Mouse (Mus musculus): ENCODE measurements around the gene Trim72. TPM values are rescaled to one million over a fixed set of nuclear protein-coding genes. Genes with fewer than 3 reads are reported as not detected.

Trim72 gene
- polyA plus RNA-seq, 1 experiment = 468 TPM

DNA sequence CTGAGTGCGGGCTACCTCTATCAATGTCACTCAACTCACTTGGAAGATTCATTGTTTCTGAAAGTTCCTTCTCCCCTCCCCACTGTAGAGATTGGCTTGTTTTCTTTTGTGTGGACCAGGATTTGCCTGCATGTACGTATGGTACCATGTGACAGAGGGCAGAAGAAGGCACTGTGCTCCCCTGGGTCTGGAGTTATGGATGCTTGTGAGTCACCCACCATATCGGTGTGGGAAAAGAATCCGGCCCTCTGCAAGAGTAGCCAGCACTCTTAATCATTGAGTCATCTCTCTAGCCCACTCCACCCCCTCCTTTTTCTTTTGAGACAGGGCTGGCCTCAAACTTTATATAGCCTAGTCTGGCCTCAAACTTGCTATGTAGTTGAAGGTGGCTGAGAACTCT is 21.2 kb downstream of the Trim72 start:
- Histone ChIP-seq H3ac (ENCODE audit: control insufficient read depth, insufficient read length) (no peak overlapping the region), H3K36me3 (ENCODE audit: control insufficient read depth, insufficient read depth) (no peaks in the 10 kb centered on the region), H3K4me2 (ENCODE audit: low read depth) (peak overlapping the region; percentile 38), H3K27me3 (ENCODE audit: control insufficient read depth, insufficient read depth, insufficient read length) (no peaks in the 10 kb centered on the region), H3K79me2 (ENCODE audit: control insufficient read depth, insufficient read depth) (no peaks in the 10 kb centered on the region), H3K4me3 (no peak overlapping the region)
- TF ChIP-seq MYOD1 (IDR thresholded peaks at IDR 0.05; ENCODE audit: control insufficient read depth in 1 of 3, insufficient read length in 2 of 3, low read depth in 2 of 3) (no peak), USF1 (IDR thresholded peaks at IDR 0.05; ENCODE audit: low read depth) (peak; percentile 52)

DNA sequence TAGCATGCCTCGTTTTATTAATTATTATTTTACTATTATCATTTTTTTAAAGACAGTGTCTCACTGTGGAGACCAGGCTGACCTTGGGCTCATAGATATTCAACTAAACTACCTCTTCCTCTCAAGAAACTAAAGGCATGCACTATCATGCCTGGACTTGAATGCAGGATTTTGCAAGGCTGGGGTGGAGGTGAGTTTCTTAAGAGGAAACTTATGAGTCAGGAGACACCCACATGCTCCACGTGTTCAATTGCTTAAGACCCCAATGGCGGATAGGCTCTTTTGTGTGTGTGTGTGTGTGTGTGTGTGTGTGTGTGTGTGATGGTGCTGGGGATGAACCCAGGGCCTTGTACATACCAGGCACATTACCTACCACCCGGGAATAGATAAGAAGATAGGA is 21.6 kb downstream of the Trim72 start:
- no peaks in the 10 kb centered on the region for H3K36me3 ChIP-seq (ENCODE audit: control insufficient read depth, insufficient read depth)
- no peaks in the 10 kb centered on the region for H3K27me3 ChIP-seq (ENCODE audit: control insufficient read depth, insufficient read depth, insufficient read length)
- TF ChIP-seq REST (IDR thresholded peaks at IDR 0.05; ENCODE audit: insufficient read depth, insufficient read length) = no peak
- no peak for TF ChIP-seq POLR2A (IDR thresholded peaks at IDR 0.05; ENCODE audit: insufficient read length, low read depth)
- no peak for TF ChIP-seq E2F4 (IDR thresholded peaks at IDR 0.05; ENCODE audit: insufficient read depth)
- no peak for TF ChIP-seq MAX (IDR thresholded peaks at IDR 0.05; ENCODE audit: low read depth)
- no peak for TF ChIP-seq TCF12 (IDR thresholded peaks at IDR 0.05; ENCODE audit: insufficient read depth, poor library complexity, severe bottlenecking)
- no peak for TF ChIP-seq MYOD1 (IDR thresholded peaks at IDR 0.05; ENCODE audit: control insufficient read depth in 1 of 3, insufficient read length in 2 of 3, low read depth in 2 of 3)
- no peak for TF ChIP-seq SRF (IDR thresholded peaks at IDR 0.05; ENCODE audit: control insufficient read depth, insufficient read length, low read depth)
- no peak for TF ChIP-seq POLR2AphosphoS2 (IDR thresholded peaks at IDR 0.05; ENCODE audit: insufficient read length, low read depth)
- no peak for TF ChIP-seq CEBPB (IDR thresholded peaks at IDR 0.05; ENCODE audit: insufficient read depth, poor library complexity, severe bottlenecking)
- TF ChIP-seq USF1 (IDR thresholded peaks at IDR 0.05; ENCODE audit: low read depth) = no peak
- no peak for TF ChIP-seq MYOG (IDR thresholded peaks at IDR 0.05; ENCODE audit: control insufficient read depth in 1 of 3, insufficient read depth in 1 of 3, insufficient read length in 2 of 3, low read depth in 2 of 3)
- TF ChIP-seq TCF3 (IDR thresholded peaks at IDR 0.05; ENCODE audit: insufficient read length, low read depth) = no peak
- no peak overlapping the region for H3K4me3 ChIP-seq
- H3K79me2 ChIP-seq (ENCODE audit: control insufficient read depth, insufficient read depth) = no peaks in the 10 kb centered on the region
- no peak overlapping the region for H3ac ChIP-seq (ENCODE audit: control insufficient read depth, insufficient read length)
- H3K4me2 ChIP-seq (ENCODE audit: low read depth) = peak overlapping the region; percentile 38

GRCm38 (mm10) chr7:128031403-128031976 is 27.7 kb downstream of the Trim72 start:
- Histone ChIP-seq H3K27me3 (ENCODE audit: control insufficient read depth, insufficient read depth, insufficient read length) (no peaks in the 10 kb centered on the region), H3ac (ENCODE audit: control insufficient read depth, insufficient read length) (no peak overlapping the region), H3K4me3 (no peak overlapping the region), H3K36me3 (ENCODE audit: control insufficient read depth, insufficient read depth) (no peaks in the 10 kb centered on the region), H3K4me2 (ENCODE audit: low read depth) (no peak overlapping the region), H3K79me2 (ENCODE audit: control insufficient read depth, insufficient read depth) (no peaks in the 10 kb centered on the region)
- TF ChIP-seq TCF12 (IDR thresholded peaks at IDR 0.05; ENCODE audit: insufficient read depth, poor library complexity, severe bottlenecking) (no peak), CEBPB (IDR thresholded peaks at IDR 0.05; ENCODE audit: insufficient read depth, poor library complexity, severe bottlenecking) (no peak)

GRCm38 (mm10) chr7:128032290-128032988 is 28.7 kb downstream of the Trim72 start:
- H3K27me3 ChIP-seq (ENCODE audit: control insufficient read depth, insufficient read depth, insufficient read length) = no peaks in the 10 kb centered on the region
- no peaks in the 10 kb centered on the region for H3K36me3 ChIP-seq (ENCODE audit: control insufficient read depth, insufficient read depth)
- no peak overlapping the region for H3K4me3 ChIP-seq
- no peak overlapping the region for H3ac ChIP-seq (ENCODE audit: control insufficient read depth, insufficient read length)
- no peak for TF ChIP-seq POLR2AphosphoS2 (IDR thresholded peaks at IDR 0.05; ENCODE audit: insufficient read length, low read depth)
- no peak for TF ChIP-seq POLR2A (IDR thresholded peaks at IDR 0.05; ENCODE audit: insufficient read length, low read depth)
- TF ChIP-seq SRF (IDR thresholded peaks at IDR 0.05; ENCODE audit: control insufficient read depth, insufficient read length, low read depth) = no peak
- TF ChIP-seq TCF12 (IDR thresholded peaks at IDR 0.05; ENCODE audit: insufficient read depth, poor library complexity, severe bottlenecking) = no peak
- no peak for TF ChIP-seq CEBPB (IDR thresholded peaks at IDR 0.05; ENCODE audit: insufficient read depth, poor library complexity, severe bottlenecking)
- TF ChIP-seq MYOD1 (IDR thresholded peaks at IDR 0.05; ENCODE audit: control insufficient read depth in 1 of 3, insufficient read length in 2 of 3, low read depth in 2 of 3) = no peak
- TF ChIP-seq TCF3 (IDR thresholded peaks at IDR 0.05; ENCODE audit: insufficient read length, low read depth) = no peak
- no peak for TF ChIP-seq MAX (IDR thresholded peaks at IDR 0.05; ENCODE audit: low read depth)
- no peak for TF ChIP-seq USF1 (IDR thresholded peaks at IDR 0.05; ENCODE audit: low read depth)
- TF ChIP-seq E2F4 (IDR thresholded peaks at IDR 0.05; ENCODE audit: insufficient read depth) = no peak
- TF ChIP-seq REST (IDR thresholded peaks at IDR 0.05; ENCODE audit: insufficient read depth, insufficient read length) = no peak
- no peak for TF ChIP-seq MYOG (IDR thresholded peaks at IDR 0.05; ENCODE audit: control insufficient read depth in 1 of 3, insufficient read depth in 1 of 3, insufficient read length in 2 of 3, low read depth in 2 of 3)
- H3K79me2 ChIP-seq (ENCODE audit: control insufficient read depth, insufficient read depth) = no peaks in the 10 kb centered on the region
- H3K4me2 ChIP-seq (ENCODE audit: low read depth) = no peak overlapping the region

DNA sequence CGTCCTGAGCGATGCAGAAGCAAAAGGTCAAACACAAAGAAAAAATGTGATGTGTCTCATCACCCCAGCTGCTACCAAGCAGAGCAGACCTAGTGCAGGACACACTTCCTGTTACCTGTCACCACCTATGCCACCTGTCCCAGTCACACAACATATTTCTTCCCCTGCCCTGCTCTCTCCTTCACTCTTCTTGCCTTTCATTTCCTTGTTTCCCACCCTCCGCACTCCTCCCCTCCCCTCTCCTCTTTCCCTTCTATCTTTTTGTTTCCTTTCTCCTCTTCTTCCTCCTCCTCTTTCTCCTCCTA is 29.2 kb downstream of the Trim72 start:
- no peak for TF ChIP-seq USF1 (IDR thresholded peaks at IDR 0.05; ENCODE audit: low read depth)
- no peak for TF ChIP-seq MAX (IDR thresholded peaks at IDR 0.05; ENCODE audit: low read depth)
- TF ChIP-seq TCF3 (IDR thresholded peaks at IDR 0.05; ENCODE audit: insufficient read length, low read depth) = no peak
- TF ChIP-seq TCF12 (IDR thresholded peaks at IDR 0.05; ENCODE audit: insufficient read depth, poor library complexity, severe bottlenecking) = no peak
- TF ChIP-seq MYOG (IDR thresholded peaks at IDR 0.05; ENCODE audit: control insufficient read depth in 1 of 3, insufficient read depth in 1 of 3, insufficient read length in 2 of 3, low read depth in 2 of 3) = no peak
- no peak for TF ChIP-seq POLR2AphosphoS2 (IDR thresholded peaks at IDR 0.05; ENCODE audit: insufficient read length, low read depth)
- no peak for TF ChIP-seq SRF (IDR thresholded peaks at IDR 0.05; ENCODE audit: control insufficient read depth, insufficient read length, low read depth)
- TF ChIP-seq E2F4 (IDR thresholded peaks at IDR 0.05; ENCODE audit: insufficient read depth) = no peak
- TF ChIP-seq POLR2A (IDR thresholded peaks at IDR 0.05; ENCODE audit: insufficient read length, low read depth) = no peak
- no peak for TF ChIP-seq REST (IDR thresholded peaks at IDR 0.05; ENCODE audit: insufficient read depth, insufficient read length)
- no peak for TF ChIP-seq MYOD1 (IDR thresholded peaks at IDR 0.05; ENCODE audit: control insufficient read depth in 1 of 3, insufficient read length in 2 of 3, low read depth in 2 of 3)
- TF ChIP-seq CEBPB (IDR thresholded peaks at IDR 0.05; ENCODE audit: insufficient read depth, poor library complexity, severe bottlenecking) = no peak

More for the DNA sequence above, 29.2 kb downstream of the Trim72 start:
- Histone ChIP-seq H3ac (ENCODE audit: control insufficient read depth, insufficient read length) (no peak overlapping the region), H3K4me3 (no peak overlapping the region), H3K79me2 (ENCODE audit: control insufficient read depth, insufficient read depth) (no peaks in the 10 kb centered on the region), H3K4me2 (ENCODE audit: low read depth) (no peak overlapping the region), H3K36me3 (ENCODE audit: control insufficient read depth, insufficient read depth) (no peaks in the 10 kb centered on the region), H3K27me3 (ENCODE audit: control insufficient read depth, insufficient read depth, insufficient read length) (no peaks in the 10 kb centered on the region)
